Comparison of ENCODE assay signal across 12 mouse cellular contexts in genomic region chr15:52937138-52937537, GRCm38 (mm10).
"Had no signal": no experiment of that assay in that cellular context is flagged by ENCODE, and none has a peak within 500 bp of the region (broad histone marks: within the 10 kb centered on the region; RNA-seq: fewer than 3 reads in every experiment).

No protein-coding gene starts in this region.

- H3K27ac ChIP-seq: kidney, postnatal 0 days; limb, embryonic 13.5 days; liver, embryonic 14.5 days; midbrain, embryonic 13.5 days; stomach, embryonic 15.5 days had no signal

- H3K4me2 ChIP-seq: limb, embryonic 13.5 days; midbrain, embryonic 13.5 days; stomach, embryonic 15.5 days had no signal

- H3K9ac ChIP-seq: limb, embryonic 13.5 days; liver, embryonic 14.5 days; midbrain, embryonic 13.5 days; stomach, embryonic 15.5 days had no signal

- H3K27me3 ChIP-seq: limb, embryonic 13.5 days; midbrain, embryonic 13.5 days; stomach, embryonic 15.5 days had no signal

- H3K9me3 ChIP-seq: limb, embryonic 13.5 days; midbrain, embryonic 13.5 days; stomach, embryonic 15.5 days had no signal

- H3K36me3 ChIP-seq: limb, embryonic 13.5 days; midbrain, embryonic 13.5 days; stomach, embryonic 15.5 days had no signal

- ATAC-seq: midbrain, embryonic 13.5 days had no signal

- H3K4me3 ChIP-seq: limb, embryonic 13.5 days; midbrain, embryonic 13.5 days; myocyte; stomach, embryonic 15.5 days had no signal

- DNase-seq: kidney, adult 9 months; kidney, postnatal 36 days; left cerebral cortex, postnatal 4 days; lung, adult 18-20 months; lung, postnatal 36 days; thymus, postnatal 36 days had no signal

- H3K4me1 ChIP-seq: limb, embryonic 13.5 days; midbrain, embryonic 13.5 days; stomach, embryonic 15.5 days had no signal
